Mouse (Mus musculus) brain, embryonic 14.5 days (tissue): ENCODE measurements around the gene Scyl2.

Experiments used
- CTCF ChIP-seq: fragments of 200-500 bp; IDR thresholded peaks from 2 replicates; pipeline ENCODE4 v1.5.1; 2012; ENCODE audit warnings: inconsistent platforms, mild to moderate bottlenecking, moderate library complexity, borderline replicate concordance; ENCODE audit not compliant: insufficient read depth, insufficient read length; ENCODE audit errors: extremely low read depth
- POLR2A ChIP-seq: fragments of 200-500 bp; IDR thresholded peaks from 2 replicates; pipeline ENCODE4 v1.6.1; 2012; ENCODE audit warnings: mild to moderate bottlenecking, inconsistent platforms, borderline replicate concordance; ENCODE audit not compliant: poor library complexity, insufficient read depth, insufficient read length, severe bottlenecking; ENCODE audit errors: extremely low read depth

GRCm38 (mm10) chr10:89664977-89665645 is 21.0 kb downstream of the Scyl2 start:
- TF ChIP-seq CTCF (no peak), POLR2A (no peak)
